Mouse (Mus musculus): ENCODE measurements around the gene Olfml3.
A peak's percentile ranks its signal among the peaks of the same experiment; 100 is the strongest.

The Olfml3 gene

GRCm38 (mm10) chr3:103737778-103738571 lies at the start of gene Olfml3:
Olfml3 (minus strand) TSS chr3:103738001.
- peak; percentile 85 to 87 for DNase-seq

- peak in 1 of 2 experiments; percentile 43 for DNase-seq
Observed at GRCm38 (mm10) chr3:103787225-103787624, 49.4 kb upstream of the Olfml3 start.

GRCm38 (mm10) chr3:103782844-103783609 lies 45.2 kb upstream of the Olfml3 start:
- DNase-seq = peak; percentile 54 to 57

GRCm38 (mm10) chr3:103780777-103781176 lies 43.0 kb upstream of the Olfml3 start:
- no peak for DNase-seq

GRCm38 (mm10) chr3:103780271-103780670 lies 42.5 kb upstream of the Olfml3 start:
- DNase-seq = no peak

- peak in 1 of 2 experiments; percentile 40 for DNase-seq
Observed at GRCm38 (mm10) chr3:103779183-103779582, 41.4 kb upstream of the Olfml3 start.

- DNase-seq = no peak
Observed at GRCm38 (mm10) chr3:103778660-103779059, 40.9 kb upstream of the Olfml3 start.

- no peak for DNase-seq
Observed at GRCm38 (mm10) chr3:103777940-103778339, 40.1 kb upstream of the Olfml3 start.

GRCm38 (mm10) chr3:103774009-103774408 lies 36.2 kb upstream of the Olfml3 start:
- DNase-seq = no peak

- peak; percentile 50 to 55 for DNase-seq
Observed at GRCm38 (mm10) chr3:103773508-103773907, 35.7 kb upstream of the Olfml3 start.

GRCm38 (mm10) chr3:103772846-103773245 lies 35.0 kb upstream of the Olfml3 start:
- DNase-seq = peak; percentile 59 to 66

GRCm38 (mm10) chr3:103771531-103772130 lies 33.8 kb upstream of the Olfml3 start:
- DNase-seq = no peak

GRCm38 (mm10) chr3:103766789-103767188 lies 29.0 kb upstream of the Olfml3 start:
- no peak for DNase-seq

- no peak for DNase-seq
Observed at GRCm38 (mm10) chr3:103759261-103759970, 21.6 kb upstream of the Olfml3 start.

GRCm38 (mm10) chr3:103758456-103758855 lies 20.7 kb upstream of the Olfml3 start:
- DNase-seq = no peak

- DNase-seq = no peak
Observed at GRCm38 (mm10) chr3:103756920-103757319, 19.1 kb upstream of the Olfml3 start.

GRCm38 (mm10) chr3:103755351-103755750 lies 17.6 kb upstream of the Olfml3 start:
- no peak for DNase-seq

- DNase-seq = no peak
Observed at GRCm38 (mm10) chr3:103751558-103751957, 13.8 kb upstream of the Olfml3 start.

GRCm38 (mm10) chr3:103746711-103747110 lies 8.9 kb upstream of the Olfml3 start:
- no peak for DNase-seq

- peak; percentile 56 to 60 for DNase-seq
Observed at GRCm38 (mm10) chr3:103745001-103745770, 7.4 kb upstream of the Olfml3 start.

GRCm38 (mm10) chr3:103743208-103743607 lies 5.4 kb upstream of the Olfml3 start:
- DNase-seq = no peak

- no peak for DNase-seq
Observed at GRCm38 (mm10) chr3:103740342-103740741, 2.5 kb upstream of the Olfml3 start.
